Mouse (Mus musculus) activated CD4-positive, CD25-positive, alpha-beta regulatory T cell, adult 4 months (primary cell): Measurements from ENCODE around the gene Gm7271. TPM values are rescaled to one million over a fixed set of nuclear protein-coding genes. Genes with fewer than 3 reads are reported as not detected.

Experiments
- ATAC-seq: one replicate; pipeline ENCODE4 v1.8.0; 2017
- polyA plus RNA-seq, 2 experiments: library from polyadenylated mRNA; unstranded; fragments of 100-300 nt; shearing (Covaris generic); gene quantifications; one replicate each; pipeline ENCODE4 v1.2.1; 2017

The Gm7271 gene
- not detected for polyA plus RNA-seq

DNA sequence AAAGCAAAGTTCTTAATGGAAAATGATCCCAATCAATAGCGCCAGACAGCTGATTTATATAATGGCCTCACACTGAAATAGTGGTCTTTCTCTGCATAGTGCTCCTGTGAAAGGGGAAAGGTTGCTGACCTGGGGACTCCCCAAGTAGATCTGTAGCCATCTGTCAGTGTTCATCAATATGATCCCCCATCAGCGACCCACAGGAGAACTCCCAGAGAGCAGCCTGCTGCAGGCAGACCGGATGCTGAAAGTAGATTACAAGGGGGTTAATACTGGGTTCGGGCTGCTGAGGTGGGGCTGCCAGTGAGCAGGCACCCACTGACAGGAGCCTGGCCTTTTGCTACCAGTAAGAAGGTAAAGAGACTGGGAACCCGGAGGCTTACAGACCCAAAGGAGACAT lies at the start of gene Gm7271:
Gene Gm7271, plus strand, starts transcription at position 230 of the 400 bp plus-strand sequence.
- ATAC-seq: no peak

DNA sequence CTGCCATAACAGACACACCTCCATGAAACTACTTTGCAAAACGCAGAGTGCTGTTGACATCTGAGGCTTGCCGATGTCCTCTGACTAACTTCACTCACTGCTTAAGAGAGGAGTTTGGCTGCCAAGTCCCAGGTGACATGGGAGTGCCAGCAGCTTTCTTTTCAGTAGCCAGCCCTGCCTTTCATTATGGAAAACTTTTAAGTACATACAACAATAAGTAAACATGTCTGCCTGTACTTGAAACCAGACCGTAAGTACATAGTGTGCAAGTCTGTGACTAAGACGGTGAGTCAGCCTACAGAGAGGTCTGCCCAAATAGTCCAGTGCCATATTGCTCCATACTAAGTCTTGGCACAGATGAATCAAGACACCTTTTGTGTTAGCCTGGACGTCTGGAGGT lies 46.7 kb upstream of the Gm7271 start:
- no peak for ATAC-seq

DNA sequence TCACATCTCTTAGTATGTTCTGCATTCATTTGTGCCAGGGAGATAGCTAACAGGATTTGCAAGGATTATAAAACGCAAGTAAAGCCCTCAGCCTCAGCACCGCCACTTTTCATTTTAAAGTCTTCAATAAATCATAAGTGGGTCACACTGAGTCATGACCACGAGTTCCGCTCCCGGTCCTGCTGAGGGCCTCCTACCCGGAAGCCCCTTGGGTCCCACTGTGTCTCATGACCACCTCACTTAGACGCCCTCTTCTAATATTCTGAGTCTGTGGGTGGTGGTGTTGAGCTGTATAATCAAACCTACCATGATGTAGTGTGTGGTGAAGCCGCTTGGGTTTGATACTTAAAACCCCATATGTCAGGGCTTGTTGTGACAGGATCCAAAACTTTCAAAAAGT lies 46.1 kb upstream of the Gm7271 start:
- ATAC-seq: no peak

DNA sequence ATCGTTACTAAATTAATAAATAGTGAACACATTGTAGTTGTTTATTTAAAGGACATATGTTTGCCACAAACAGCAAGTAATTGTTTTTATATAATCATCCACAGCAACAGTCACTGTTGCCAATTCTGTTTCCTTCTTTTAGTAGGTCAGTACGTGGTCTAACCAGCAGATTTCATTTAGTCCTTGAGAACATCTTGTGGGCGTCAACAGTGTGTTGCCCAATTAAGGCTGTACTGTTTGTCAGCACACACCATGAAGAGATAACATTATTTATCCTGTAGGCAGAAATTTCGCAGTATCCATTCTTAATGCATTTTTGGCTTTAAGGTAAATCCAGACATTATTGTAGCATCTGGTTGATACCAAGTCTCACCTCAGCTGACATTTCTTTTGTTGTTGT lies 42.4 kb upstream of the Gm7271 start:
- no peak for ATAC-seq

DNA sequence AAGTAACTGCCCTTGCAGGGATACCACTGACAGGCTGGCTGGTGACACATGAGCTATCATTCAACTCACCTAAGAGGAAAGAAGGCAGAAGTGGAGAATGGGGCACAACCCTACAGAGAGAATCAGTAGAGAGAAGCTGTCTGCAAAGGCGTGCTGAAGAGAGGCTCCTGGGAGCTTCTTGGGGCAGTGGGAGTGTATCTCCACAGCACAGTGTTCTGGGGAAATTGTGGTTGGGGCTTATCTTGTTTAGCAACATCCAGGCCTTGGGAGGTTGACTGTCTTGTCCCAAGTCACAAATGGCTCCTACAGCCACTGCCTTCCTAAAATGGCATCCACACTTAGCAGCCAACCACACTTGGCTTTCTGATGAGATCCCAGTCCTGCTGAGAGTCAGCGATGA lies 8.9 kb upstream of the Gm7271 start:
- ATAC-seq: no peak

DNA sequence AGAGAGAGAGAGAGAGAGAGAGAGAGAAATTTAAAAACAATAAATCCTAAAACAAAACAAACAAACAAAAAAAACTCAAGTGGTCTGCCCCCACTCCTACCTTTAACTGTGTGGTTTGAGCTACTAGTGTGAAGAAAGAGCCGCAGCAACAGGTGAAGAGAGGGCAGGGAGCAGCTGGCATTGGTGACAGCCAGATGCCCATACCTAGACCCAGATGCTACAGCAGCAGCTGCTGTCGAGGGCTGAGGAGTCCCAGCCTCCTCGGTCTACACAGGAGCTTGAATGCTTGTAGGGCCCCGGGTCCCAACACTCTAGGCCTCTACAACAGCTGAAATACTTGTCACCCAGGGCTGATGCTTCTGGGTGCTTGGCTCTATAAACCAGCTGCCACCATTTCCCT lies 7.0 kb upstream of the Gm7271 start:
- no peak for ATAC-seq

DNA sequence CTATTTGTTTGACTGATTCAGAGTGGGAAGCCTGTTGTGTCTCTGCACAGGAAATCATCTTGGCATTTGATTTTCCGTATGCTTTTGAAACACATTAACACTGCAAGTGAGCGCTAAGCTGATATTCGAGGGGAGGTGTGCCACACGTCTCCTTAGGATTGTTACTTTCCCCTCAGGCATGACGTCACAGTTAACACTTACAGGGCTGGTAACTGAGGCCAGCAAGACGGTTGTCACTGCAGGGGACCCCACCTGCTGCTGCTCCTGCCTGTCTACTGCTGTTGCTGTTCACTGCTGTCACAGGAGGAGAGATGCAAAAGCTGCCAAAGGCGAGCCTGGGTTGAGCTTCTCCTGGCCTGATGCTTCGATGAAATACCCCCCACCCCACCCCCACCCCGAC lies 6.1 kb upstream of the Gm7271 start:
- ATAC-seq: no peak

DNA sequence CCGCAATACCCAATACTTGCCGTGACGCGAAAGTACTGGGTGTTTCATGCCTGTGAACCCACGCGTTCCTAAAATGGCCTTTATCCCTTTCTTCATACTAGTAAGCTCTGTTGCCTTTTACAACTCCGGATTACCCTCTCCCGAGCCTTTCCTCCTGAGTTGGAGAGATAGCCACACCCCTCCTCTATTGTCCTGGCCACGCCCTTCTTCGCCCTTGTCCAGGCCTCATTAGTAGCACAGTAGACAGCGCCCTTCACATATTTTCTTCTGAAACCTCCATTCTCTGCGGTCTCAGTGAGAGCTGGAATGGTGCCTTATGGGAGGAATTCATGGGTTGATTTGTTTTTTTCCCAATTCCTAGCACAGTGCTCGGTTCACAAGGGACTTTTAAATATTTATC lies 11.3 kb downstream of the Gm7271 start:
- ATAC-seq: no peak

DNA sequence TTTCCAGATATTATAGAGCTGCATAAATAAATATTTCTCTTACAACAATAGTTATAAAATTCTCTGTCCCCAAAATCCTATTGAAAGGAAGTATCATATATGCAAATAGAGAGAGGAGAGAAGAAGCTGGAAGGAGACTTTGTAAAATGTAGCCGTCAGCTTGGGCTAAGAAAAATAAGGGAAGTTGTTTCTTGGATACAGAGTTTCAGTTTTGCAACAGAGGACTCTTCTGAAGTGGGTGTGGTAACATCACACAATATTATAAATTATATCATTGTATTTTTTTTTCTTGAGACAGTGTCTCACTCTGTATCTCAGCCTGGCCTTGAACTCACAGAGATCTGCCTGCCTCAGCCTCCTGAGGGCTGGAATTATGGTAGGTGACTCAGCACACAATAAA lies 38.6 kb downstream of the Gm7271 start:
- ATAC-seq: no peak

DNA sequence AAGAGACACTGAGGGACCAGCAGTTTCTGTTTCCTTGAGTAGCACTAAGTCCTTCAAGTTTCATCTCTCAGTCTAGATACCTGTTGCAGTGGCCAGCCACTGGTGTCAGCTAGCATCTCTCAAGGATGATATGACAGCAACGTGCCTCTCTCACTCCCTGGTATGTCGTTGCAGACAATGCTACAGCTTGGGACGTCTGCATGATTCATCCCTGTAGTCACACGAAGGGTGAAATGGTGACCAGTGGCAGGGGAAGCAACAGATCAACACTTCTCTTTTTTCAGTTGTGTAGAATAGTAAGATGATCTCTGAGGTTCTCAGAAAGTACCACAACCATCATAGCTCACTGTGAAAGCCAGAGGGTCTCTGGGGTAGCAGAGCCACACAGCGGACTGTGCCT lies 40.8 kb downstream of the Gm7271 start:
- no peak for ATAC-seq

DNA sequence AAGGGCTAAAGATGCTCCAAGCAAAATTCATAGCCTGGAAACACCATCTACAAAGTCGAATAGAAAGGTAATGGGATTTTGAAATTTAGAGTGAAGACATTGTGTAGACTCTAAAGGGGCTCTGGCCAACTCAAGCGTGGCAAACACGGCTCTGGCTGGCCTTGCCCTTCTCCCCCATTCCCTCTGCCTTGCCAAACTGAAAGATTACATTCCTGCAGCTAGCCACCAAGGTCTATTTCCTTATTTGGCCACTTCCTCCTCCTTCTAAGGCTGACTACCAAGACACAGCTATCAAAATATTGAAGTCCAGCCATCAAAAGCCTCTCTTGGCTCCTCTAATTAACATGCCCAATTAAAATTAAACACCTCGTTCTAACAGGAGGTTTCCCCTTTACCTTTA lies 41.2 kb downstream of the Gm7271 start:
- no peak for ATAC-seq

DNA sequence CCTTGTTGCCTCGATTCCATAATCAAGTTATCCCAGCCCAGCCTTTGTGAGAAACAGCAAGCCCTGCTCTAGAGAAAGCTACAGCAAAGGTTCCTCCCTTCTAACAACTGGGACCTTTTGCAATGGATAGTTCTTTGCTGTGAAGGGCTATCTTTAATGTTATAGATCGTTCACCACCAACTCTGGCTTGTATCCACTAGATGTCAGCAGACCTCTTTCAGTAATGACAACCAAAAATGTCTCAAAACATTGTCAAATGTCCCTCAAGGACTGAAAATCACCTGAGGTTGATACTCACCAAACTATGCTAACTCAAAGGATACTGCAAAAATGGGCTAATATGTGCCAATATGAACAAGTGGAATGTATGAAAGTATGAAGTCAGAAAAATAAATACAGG lies 42.0 kb downstream of the Gm7271 start:
- ATAC-seq: no peak

DNA sequence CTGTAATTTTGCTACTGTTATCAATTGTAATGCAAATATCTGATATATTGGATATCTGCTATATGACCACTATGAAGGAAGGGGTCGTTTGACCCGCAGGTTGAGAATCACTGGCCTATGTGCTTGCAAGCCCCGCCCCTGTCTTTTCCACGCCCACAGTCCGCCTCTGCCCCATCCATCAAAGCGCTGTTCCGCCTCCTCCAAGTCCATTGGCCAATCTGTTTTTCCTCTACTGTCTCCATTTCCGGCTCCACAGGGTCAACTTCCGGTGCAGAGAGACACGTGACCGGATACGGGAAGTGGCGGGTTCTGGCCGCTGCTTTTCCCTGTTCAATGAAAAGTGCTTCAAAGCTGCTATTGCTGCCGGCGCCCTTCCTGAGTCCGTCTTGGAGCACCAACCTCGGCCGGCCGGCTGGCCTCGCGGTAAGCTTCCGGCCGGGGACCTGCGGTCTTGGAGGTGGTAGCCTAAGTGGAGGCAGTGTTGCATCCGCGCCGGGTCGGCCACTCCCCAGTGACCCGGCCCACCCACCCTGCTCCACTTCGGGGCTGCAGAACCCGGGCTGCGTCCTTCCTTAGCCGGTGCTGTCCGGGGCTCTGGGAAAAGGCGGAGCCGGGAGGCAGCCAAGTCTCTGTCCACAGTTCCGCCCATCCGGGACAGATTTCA lies 45.3 kb downstream of the Gm7271 start, which contains the start of gene Exoc1:
Gene Exoc1, plus strand, starts transcription at position 272 of the 664 bp plus-strand sequence.
- peak; percentile 100 for ATAC-seq

DNA sequence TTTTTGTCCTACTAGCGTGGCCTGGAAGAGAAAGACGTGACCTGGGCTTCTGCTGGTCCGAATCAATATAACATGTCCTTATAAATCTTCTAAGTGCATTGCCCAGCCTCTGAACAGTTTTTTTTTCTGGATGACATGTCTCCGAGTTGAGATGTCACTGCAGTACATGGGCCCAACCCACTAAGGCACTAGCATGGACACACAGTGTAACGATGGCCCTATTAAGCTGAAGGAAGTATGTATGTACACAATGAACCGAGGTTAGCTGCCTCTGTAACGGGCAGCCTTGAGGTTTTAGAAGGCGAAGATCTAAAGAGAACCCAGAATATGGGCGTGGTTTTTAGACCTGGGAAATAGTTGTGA lies 45.8 kb downstream of the Gm7271 start:
- no peak for ATAC-seq

DNA sequence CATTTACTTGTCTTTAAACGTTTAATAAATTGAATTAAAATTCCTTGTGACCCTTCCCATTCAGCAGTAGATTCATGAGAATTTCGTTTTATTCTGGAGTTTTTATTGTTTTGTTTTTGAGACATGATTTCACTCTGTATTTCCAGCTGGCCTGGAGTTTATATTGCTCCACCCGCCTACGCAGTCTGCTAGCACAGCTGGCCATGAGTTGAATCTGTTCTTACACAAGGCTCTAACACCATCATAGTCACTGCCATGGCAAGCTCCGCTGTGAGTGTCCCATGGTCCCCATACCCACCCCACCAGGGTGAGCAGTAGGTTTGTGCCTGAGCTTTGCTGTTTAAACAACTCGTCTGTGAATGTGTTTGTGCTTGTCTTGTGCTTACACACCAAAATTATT lies 49.3 kb downstream of the Gm7271 start:
- no peak for ATAC-seq

DNA sequence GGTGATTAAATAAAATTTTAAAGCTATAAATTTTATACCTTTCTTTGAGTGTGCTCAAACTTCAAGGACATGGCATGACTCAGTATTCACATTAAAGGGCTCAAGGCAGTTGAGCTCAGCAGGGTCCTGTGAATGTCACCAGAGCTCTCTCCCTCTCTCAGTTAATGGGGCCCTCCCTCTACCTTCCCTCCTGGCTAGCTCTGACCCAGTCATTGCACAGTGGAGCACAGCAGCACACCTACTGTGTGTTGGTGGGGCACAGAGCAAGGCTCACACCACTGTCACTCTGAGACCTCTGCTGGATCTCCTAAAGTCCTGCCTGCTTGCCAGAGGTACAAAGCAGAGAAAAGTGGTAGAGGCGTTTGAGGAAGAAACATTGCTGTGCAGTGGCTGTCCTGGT lies 52.4 kb downstream of the Gm7271 start:
- no peak for ATAC-seq

DNA sequence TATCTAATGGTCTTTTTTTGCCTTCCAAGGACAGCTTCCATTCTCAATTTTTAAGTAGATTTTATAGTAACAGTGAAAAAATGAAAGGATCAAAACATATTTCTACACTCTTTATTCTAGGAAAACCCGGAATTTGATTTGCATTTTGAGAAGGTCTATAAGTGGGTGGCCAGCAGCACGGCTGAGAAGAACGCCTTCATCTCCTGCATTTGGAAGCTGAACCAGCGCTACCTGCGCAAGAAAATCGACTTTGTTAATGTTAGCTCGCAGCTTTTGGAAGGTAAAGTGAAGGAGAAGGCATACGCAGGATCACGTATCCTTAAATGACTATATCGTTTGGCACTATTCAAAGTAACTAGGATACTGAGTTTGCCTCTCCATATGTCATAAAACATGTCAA lies 53.7 kb downstream of the Gm7271 start:
- no peak for ATAC-seq

DNA sequence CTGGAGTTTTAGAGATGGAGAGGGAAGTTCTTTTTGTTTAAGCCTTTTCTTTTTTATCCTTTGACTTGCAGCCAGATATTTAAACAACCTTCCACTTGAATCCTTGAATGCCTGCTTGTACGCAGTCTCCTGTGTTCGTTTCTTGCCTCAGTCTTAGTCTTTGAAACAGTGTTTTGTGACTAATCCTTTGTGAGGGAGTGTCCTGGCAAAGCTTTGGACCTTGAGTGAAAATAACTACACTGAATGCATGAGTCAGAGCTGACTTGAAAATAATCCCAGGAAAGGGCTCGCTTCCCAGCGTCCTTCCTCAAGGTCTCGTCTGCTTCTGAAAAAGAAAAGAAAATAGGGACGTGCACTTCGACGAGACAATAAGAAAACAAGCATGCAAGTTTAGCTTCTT lies 56.3 kb downstream of the Gm7271 start:
- ATAC-seq: no peak

DNA sequence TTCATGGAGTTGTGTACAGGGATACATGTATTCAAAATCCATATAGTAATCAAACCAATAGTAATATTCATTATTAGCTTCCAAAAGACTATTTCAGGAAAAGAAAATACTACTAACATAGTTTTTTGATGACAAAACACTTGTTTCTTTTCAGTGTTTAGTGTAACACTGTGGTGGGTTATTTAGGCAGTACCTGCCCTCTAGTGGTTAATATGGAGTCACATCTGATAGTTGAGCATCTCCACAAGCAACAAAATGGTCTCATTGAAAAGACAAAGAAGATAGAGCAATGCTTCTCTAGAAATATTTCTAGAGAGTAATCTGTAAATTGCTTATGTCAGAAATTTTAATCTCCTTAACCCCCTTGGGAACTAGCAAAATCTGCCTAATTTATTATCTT lies 57.0 kb downstream of the Gm7271 start:
- ATAC-seq: no peak

DNA sequence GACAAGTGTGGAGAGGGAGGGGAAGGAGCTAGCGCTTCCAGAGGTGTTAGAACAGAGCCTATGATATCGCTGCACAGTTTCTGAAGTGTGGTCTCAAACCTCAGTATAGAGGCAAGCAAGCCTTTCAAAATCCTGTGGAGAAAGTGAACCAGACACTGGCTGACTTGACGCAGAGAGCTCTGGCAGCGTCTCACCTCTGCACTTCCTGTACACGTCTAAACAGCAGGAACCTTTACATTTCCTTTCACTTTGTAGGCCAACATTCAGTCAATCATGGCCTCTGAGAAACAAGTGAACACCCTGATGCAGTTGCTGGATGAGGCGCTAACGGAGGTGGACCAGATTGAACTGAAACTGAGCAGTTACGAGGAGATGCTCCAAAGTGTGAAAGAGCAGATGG lies 59.4 kb downstream of the Gm7271 start:
- ATAC-seq: no peak

DNA sequence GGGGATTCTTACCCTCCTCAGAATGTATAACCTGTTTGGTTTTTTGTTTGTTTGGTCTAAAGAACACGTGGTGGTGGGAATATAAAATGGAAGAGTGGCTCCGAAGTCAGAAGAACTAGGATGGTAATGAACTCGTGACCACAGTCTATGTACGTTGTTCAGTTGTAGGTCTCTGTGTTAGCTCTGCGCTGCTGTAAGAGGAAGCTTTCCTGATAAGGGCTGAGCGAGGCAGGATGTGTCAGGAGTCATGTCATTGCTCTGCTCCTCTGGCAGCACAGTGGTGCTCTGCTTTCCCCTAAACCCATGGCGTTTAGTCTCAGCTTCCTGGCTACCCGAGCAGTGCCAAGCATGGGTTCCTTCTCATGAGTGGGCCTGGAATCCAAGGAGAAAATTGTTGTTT lies 66.6 kb downstream of the Gm7271 start:
- ATAC-seq: no peak

DNA sequence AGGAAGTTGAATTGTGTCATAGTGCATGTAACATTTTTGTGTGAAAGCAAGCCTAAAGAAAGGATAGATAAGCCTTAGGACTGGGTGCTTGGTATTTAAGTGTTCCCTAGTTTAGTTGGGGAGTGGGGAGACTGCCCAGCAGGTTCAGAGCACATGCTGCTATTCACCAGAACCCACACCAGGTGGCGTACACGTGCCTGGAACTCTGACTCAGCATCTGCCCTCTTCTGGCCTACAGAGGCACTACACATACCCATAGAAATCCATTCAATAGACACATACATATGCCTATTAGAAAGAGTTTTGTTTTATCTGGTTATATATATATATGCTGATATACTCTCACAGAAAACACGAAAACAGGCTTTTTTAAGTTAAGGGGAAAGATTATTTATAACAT lies 81.5 kb downstream of the Gm7271 start:
- ATAC-seq: peak; percentile 95
